Mouse (Mus musculus) CH12.LX (cell line): ENCODE data around the gene Npb.

ENCODE experiments used
- CTCF ChIP-seq, 2 experiments: IDR thresholded peaks in 1 of 2; conservative IDR thresholded peaks in 1 of 2; 2 replicates each; pipeline ENCODE4 v1.5.1; 2011 to 2012; ENCODE audit warnings: low read depth in 2 of 2, low read length in 2 of 2, improper control_type of control experiment in 1 of 2, inconsistent platforms in 1 of 2, mild to moderate bottlenecking in 1 of 2, moderate library complexity in 1 of 2
- EP300 ChIP-seq: IDR thresholded peaks from 2 replicates; pipeline ENCODE4 v1.6.1; 2011; ENCODE audit warnings: low read length, improper control_type of control experiment
- JUND ChIP-seq: conservative IDR thresholded peaks from 2 replicates; pipeline ENCODE4 v1.6.1; 2011; ENCODE audit warnings: low read depth, low read length, improper control_type of control experiment
- MAFK ChIP-seq: IDR thresholded peaks from 2 replicates; pipeline ENCODE4 v1.6.1; 2011; ENCODE audit warnings: low read length, improper control_type of control experiment; ENCODE audit not compliant: insufficient replicate concordance
- MAX ChIP-seq: IDR thresholded peaks from 2 replicates; pipeline ENCODE4 v1.6.1; 2011; ENCODE audit warnings: low read length, improper control_type of control experiment
- NELFE ChIP-seq: IDR thresholded peaks from 2 replicates; pipeline ENCODE4 v1.6.1; 2011; ENCODE audit warnings: low read depth, low read length, improper control_type of control experiment
- NRF1 ChIP-seq: IDR thresholded peaks from 2 replicates; pipeline ENCODE4 v1.6.1; 2014; ENCODE audit warnings: low read depth, mild to moderate bottlenecking, inconsistent platforms, low read length, improper control_type of control experiment, moderate library complexity
- POLR2A ChIP-seq: IDR thresholded peaks from 2 replicates; pipeline ENCODE4 v1.6.1; 2011; ENCODE audit warnings: low read depth, mild to moderate bottlenecking, improper control_type of control experiment, low read length
- RAD21 ChIP-seq: IDR thresholded peaks from 2 replicates; pipeline ENCODE4 v1.6.1; 2011; ENCODE audit warnings: low read depth, mild to moderate bottlenecking, low read length, improper control_type of control experiment, moderate library complexity
- RCOR1 ChIP-seq: conservative IDR thresholded peaks from 2 replicates; pipeline ENCODE4 v1.6.1; 2012; ENCODE audit warnings: low read depth, mild to moderate bottlenecking, inconsistent platforms, low read length, improper control_type of control experiment
- SMC3 ChIP-seq: IDR thresholded peaks from 2 replicates; pipeline ENCODE4 v1.6.1; 2011; ENCODE audit warnings: low read depth, low read length, improper control_type of control experiment
- TCF12 ChIP-seq: IDR thresholded peaks from 2 replicates; pipeline ENCODE4 v1.6.1; 2014; ENCODE audit warnings: low read depth, mild to moderate bottlenecking, inconsistent platforms, low read length, improper control_type of control experiment
- UBTF ChIP-seq: IDR thresholded peaks from 2 replicates; pipeline ENCODE4 v1.6.1; 2012; ENCODE audit warnings: low read depth, mild to moderate bottlenecking, inconsistent platforms, low read length, improper control_type of control experiment, moderate library complexity

DNA sequence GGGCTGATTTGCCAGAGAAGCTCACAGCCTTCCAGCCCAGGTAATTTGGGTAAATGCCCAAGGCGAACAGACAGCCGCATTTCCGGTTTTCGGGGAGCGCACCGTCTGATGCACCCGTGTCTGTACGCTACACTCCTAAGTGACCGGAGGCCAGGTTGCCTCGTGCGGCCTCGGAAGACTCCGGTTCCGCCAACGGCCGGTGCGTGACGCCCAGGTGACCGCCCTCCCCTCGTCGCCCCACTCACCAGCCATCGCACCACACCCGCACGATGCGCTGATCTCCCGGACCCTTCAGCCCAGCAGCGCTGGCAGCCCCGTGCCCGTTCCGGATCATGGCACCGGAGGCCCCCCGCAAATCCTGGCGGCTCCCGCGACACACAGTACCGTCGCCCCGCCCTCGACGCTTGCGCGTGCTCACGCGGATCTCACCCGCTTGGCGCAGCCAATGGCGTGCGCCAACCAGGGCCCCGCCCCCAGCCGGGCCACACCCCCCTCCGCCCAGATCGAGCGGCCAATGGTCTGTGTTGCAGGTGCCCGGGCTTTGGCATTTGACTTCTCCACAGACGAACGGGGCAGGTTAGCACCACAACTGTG is 9.3 kb downstream of the Npb start, which contains the start of gene Pcyt2:
- no peak for TF ChIP-seq CTCF (conservative IDR thresholded peaks at IDR 0.05 in 1 of 2, IDR thresholded peaks at IDR 0.05 in 1 of 2; ENCODE audit: low read depth in 2 of 2, low read length in 2 of 2)
- peak; percentile 73 for TF ChIP-seq TCF12
- TF ChIP-seq POLR2A = peak; percentile 96
- TF ChIP-seq JUND = no peak
- TF ChIP-seq MAFK = no peak
- peak; percentile 86 for TF ChIP-seq MAX
- no peak for TF ChIP-seq RAD21
- TF ChIP-seq RCOR1 = no peak; the same call in 1 of the 2 replicates
- TF ChIP-seq NELFE = peak; percentile 95
- no peak for TF ChIP-seq EP300
- TF ChIP-seq UBTF = peak; percentile 17; the same call in 1 of the 2 replicates
- peak; percentile 90 for TF ChIP-seq NRF1
- TF ChIP-seq SMC3 = no peak
